Mouse (Mus musculus): Measurements from ENCODE around the gene Tbp.
"Not testable (repeated sequence)": the region's sequence is repeated elsewhere in the genome, so short reads cannot be mapped to it uniquely, and the experiment has no call there.

The Tbp gene

GRCm38 (mm10) chr17:15540309-15540708, 40.6 kb downstream of the Tbp start:
- DNase-seq, result no peak

- DNase-seq, result not testable (repeated sequence)
These were observed 44.2 kb downstream of the Tbp start for GRCm38 (mm10) chr17:15543868-15544267.

- DNase-seq, result no peak
These were observed 46.8 kb downstream of the Tbp start for GRCm38 (mm10) chr17:15546440-15546839.

- no peak for DNase-seq
These were observed 50.0 kb downstream of the Tbp start for GRCm38 (mm10) chr17:15549713-15550112.

GRCm38 (mm10) chr17:15559946-15560345, 60.3 kb downstream of the Tbp start:
- DNase-seq, result no peak

GRCm38 (mm10) chr17:15564014-15564927, 64.6 kb downstream of the Tbp start, which contains the start of gene Prdm9:
Prdm9 (minus strand) TSS chr17:15564354.
- DNase-seq, result peak; percentile 99

- DNase-seq, result no peak
These were observed 65.2 kb downstream of the Tbp start for GRCm38 (mm10) chr17:15564928-15565300.

GRCm38 (mm10) chr17:15566908-15567307, 67.2 kb downstream of the Tbp start:
- no peak for DNase-seq

- no peak for DNase-seq
These were observed 75.4 kb downstream of the Tbp start for GRCm38 (mm10) chr17:15575056-15575455.

GRCm38 (mm10) chr17:15577291-15577694, 77.6 kb downstream of the Tbp start:
- no peak for DNase-seq

All from layer of hippocampus, adult 9-11 months (tissue).